Mouse (Mus musculus): ENCODE measurements around the gene Fam129c.
A peak's percentile ranks its signal among the peaks of the same experiment; 100 is the strongest.

The Fam129c gene

GRCm38 (mm10) chr8:71574426-71574825 is 23.0 kb upstream of the Fam129c start:
- no peak for DNase-seq (ENCODE audit: low spot score in 2 of 2)

GRCm38 (mm10) chr8:71575020-71575419 is 22.4 kb upstream of the Fam129c start:
- DNase-seq (ENCODE audit: low spot score in 2 of 2) = no peak

GRCm38 (mm10) chr8:71577856-71578387 is 19.5 kb upstream of the Fam129c start:
- DNase-seq (ENCODE audit: low spot score in 2 of 2) = no peak

GRCm38 (mm10) chr8:71579009-71579408 is 18.4 kb upstream of the Fam129c start:
- no peak for DNase-seq (ENCODE audit: low spot score in 2 of 2)

- no peak for DNase-seq (ENCODE audit: low spot score in 2 of 2)
These were observed 18.0 kb upstream of the Fam129c start for GRCm38 (mm10) chr8:71579476-71579875.

- DNase-seq (ENCODE audit: low spot score in 2 of 2) = no peak
These were observed 17.2 kb upstream of the Fam129c start for GRCm38 (mm10) chr8:71580201-71580600.

GRCm38 (mm10) chr8:71586891-71587290 is 10.6 kb upstream of the Fam129c start:
- peak in 1 of 2 experiments; percentile 36 for DNase-seq (ENCODE audit: low spot score in 2 of 2)

GRCm38 (mm10) chr8:71588762-71589161 is 8.7 kb upstream of the Fam129c start:
- DNase-seq (ENCODE audit: low spot score in 2 of 2) = no peak

GRCm38 (mm10) chr8:71591017-71591416 is 6.4 kb upstream of the Fam129c start:
- no peak for DNase-seq (ENCODE audit: low spot score in 2 of 2)

GRCm38 (mm10) chr8:71591471-71592373 is 5.7 kb upstream of the Fam129c start, which contains the start of gene Pgls:
Gene Pgls, plus strand, starts transcription at chr8:71592176.
- DNase-seq (ENCODE audit: low spot score in 2 of 2) = peak; percentile 97 to 98

GRCm38 (mm10) chr8:71592374-71593170 is 4.9 kb upstream of the Fam129c start:
- DNase-seq (ENCODE audit: low spot score in 2 of 2) = peak; percentile 89 to 92

- no peak for DNase-seq (ENCODE audit: low spot score in 2 of 2)
These were observed 3.7 kb upstream of the Fam129c start for GRCm38 (mm10) chr8:71593556-71594323.

- DNase-seq (ENCODE audit: low spot score in 2 of 2) = no peak
These were observed 3.1 kb upstream of the Fam129c start for GRCm38 (mm10) chr8:71594324-71594722.

GRCm38 (mm10) chr8:71595862-71596261 is 1.6 kb upstream of the Fam129c start:
- DNase-seq (ENCODE audit: low spot score in 2 of 2) = peak; percentile 86 to 94

GRCm38 (mm10) chr8:71596384-71596783 is 1.1 kb upstream of the Fam129c start:
- no peak for DNase-seq (ENCODE audit: low spot score in 2 of 2)

GRCm38 (mm10) chr8:71596798-71597197 is 650 bp upstream of the Fam129c start:
- DNase-seq (ENCODE audit: low spot score in 2 of 2) = no peak

GRCm38 (mm10) chr8:71598375-71598774 is 927 bp downstream of the Fam129c start:
- DNase-seq (ENCODE audit: low spot score in 2 of 2) = no peak

GRCm38 (mm10) chr8:71598841-71599240 is 1.4 kb downstream of the Fam129c start:
- DNase-seq (ENCODE audit: low spot score in 2 of 2) = no peak

GRCm38 (mm10) chr8:71601939-71602665 is 4.7 kb downstream of the Fam129c start:
- DNase-seq (ENCODE audit: low spot score in 2 of 2) = no peak

GRCm38 (mm10) chr8:71602666-71603334 is 5.4 kb downstream of the Fam129c start:
- no peak for DNase-seq (ENCODE audit: low spot score in 2 of 2)
